Mouse (Mus musculus) layer of hippocampus, postnatal 14 days (tissue): ENCODE measurements around the gene Ier5l. TPM values are rescaled to one million over a fixed set of nuclear protein-coding genes. Genes with fewer than 3 reads are reported as not detected.

Experiments
- DNase-seq, 2 experiments: peaks; one replicate each; pipeline ENCODE4 v3.0.0; 2021 to 2022; ENCODE audit warnings: low spot score in 2 of 2, mixed read lengths in 1 of 2
- total RNA-seq, 2 experiments: library from RNA; stranded (reverse); gene quantifications; 2 replicates each; pipeline ENCODE4 v1.2.3; 2021

Ier5l gene
- total RNA-seq, 2 experiments from 2014 or later: 8.5 to 9.4 TPM

DNA sequence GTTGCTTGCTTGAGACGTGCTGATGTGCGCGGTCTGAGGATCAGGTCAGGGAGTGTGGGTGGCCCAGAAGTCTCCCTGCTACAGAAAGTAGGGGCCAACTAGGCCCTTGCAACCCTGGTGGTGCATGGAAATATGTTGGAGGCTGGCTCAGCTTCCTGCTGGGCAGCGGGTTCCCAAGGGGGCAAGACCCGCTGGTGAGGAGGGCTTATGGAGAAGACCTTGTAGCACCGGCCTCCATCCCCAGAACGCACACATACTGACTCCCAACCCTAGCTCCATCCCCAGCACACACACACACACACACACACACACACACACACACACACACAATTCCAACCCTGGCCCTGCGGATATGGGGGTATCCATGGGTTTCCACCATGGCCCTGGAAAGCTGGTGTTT is 3.0 kb downstream of the Ier5l start:
- DNase-seq: no peak

GRCm38 (mm10) chr2:30470143-30470946 is 3.7 kb downstream of the Ier5l start:
- DNase-seq: peak; percentile 43 to 68

DNA sequence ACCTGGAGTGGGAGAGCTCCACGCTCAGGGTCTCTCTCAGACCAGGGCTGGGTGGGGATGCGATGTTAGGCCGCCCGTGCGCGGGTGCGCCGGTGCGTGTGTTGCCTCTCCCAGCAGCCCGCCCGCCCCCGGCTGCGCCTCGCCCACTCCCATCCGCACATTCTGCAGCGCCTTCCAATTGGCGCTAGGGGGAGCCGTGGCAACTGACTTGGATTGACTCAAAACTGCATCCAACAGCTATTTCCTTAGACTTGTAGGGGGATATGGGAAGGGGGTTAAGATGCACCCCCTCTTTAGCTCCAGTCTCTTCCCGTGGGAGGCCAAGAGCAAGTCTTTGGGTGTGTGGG is 4.2 kb downstream of the Ier5l start:
- DNase-seq: peak; percentile 85 to 90

DNA sequence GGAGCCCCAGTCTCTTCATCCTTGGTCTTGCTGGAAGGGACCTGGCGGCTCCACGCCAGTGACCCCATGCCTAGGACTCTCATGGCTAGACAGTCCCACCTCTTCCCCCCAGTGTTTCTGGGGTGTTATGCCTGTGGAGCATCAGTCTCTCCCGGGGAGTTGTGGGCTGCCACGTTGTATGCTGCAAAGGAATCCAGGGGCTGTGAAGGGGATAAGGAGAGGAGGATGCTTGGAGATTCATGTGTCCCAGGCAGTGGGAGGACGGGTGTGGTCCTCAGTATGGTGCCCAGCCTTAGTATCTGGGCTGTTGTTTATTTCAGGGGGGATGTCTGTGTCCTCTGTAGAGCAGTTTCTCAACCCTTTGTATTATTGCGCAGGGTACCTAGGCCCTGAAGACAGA is 5.0 kb downstream of the Ier5l start:
- no peak for DNase-seq

GRCm38 (mm10) chr2:30466787-30467186 is 7.2 kb downstream of the Ier5l start:
- DNase-seq: no peak

- DNase-seq: no peak
These were observed 9.6 kb downstream of the Ier5l start for GRCm38 (mm10) chr2:30464411-30464810.

GRCm38 (mm10) chr2:30463904-30464330 is 10.1 kb downstream of the Ier5l start:
- peak in 1 of 2 experiments; percentile 37 for DNase-seq

DNA sequence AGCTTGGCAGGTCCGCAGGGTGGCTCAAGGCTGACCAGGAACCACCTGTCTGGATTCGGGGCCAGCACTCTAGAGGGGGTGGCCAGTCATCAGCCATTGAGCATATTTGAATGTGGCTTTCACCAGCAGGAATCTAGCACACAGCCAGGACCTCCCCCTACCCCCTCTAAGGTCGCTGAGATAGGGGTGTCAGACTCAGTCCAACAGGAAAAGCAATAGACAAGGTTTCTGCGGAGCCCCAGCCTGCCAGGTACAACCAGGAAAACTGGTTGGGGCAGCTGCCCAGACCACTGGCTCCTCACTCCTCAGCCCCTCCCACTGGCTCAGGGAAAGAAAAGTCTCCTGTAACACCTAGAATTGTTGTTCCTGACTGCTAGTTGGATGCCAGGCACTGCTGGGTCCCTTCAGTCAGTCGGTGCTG is 10.7 kb downstream of the Ier5l start:
- DNase-seq: no peak

GRCm38 (mm10) chr2:30459241-30459640 is 14.8 kb downstream of the Ier5l start:
- DNase-seq: no peak

DNA sequence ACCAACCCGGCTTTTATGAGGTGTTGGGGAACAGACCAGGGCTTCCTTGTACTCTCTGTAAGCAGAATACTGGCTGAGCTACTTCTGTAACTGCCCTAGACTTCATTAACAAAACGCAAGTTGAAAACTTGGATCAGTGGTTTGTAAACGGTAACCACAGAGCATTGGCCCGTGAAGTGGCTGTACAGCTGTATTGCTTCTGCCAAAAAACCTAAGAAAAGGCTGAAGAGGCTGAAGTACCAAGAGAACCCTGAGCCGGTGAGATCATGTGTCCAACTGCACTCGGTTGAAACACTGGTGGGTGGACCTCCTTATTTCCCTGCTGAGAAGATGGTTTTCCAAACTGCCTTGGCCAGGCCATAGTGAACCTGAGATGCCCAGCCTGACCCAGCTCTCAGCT is 15.7 kb downstream of the Ier5l start:
- DNase-seq: no peak

DNA sequence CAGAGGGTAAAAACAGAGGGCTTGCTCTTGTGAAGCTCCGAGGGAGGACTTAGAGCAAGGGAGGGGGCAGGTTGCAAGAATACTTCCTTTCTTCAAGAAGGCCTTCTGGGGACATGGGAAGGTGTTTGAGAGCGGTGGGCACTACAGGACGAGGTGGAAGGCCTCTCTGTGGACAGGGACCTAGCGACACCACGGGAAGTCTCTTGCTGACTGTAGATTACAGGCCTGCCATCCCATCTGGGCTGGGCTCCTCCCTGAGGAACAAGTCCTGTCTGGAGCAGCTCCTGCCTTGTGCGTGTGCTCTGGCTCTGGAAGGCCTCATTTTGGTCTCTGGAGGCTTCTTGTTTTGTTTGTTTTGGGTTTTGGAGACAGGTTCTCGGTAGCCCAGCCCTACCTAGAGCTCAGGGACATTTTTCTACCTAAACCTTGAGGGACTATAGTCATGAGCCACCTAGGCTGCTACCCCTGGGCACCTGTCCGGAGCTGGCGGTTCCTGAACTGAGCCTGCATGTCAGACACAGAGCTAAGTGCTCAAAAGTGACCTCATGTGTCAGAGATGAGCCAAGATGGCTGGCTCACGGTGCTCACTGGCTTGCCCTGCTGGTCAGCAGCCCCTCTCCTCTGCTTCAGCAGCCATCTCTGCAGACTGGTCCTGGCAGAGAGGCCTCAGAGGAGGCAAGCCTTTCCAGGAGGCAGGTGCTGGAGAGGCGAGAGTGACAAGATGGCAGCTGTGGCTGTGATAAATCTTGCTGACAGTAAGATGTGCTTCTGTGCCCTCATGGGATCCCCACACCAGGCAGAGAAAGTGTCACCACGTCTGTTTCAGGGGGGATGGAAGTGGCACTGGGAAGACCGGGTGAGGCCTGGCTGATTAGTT is 17.7 kb downstream of the Ier5l start:
- no peak for DNase-seq

GRCm38 (mm10) chr2:30454587-30454986 is 19.4 kb downstream of the Ier5l start:
- DNase-seq: no peak

GRCm38 (mm10) chr2:30453570-30453969 is 20.4 kb downstream of the Ier5l start:
- no peak for DNase-seq

DNA sequence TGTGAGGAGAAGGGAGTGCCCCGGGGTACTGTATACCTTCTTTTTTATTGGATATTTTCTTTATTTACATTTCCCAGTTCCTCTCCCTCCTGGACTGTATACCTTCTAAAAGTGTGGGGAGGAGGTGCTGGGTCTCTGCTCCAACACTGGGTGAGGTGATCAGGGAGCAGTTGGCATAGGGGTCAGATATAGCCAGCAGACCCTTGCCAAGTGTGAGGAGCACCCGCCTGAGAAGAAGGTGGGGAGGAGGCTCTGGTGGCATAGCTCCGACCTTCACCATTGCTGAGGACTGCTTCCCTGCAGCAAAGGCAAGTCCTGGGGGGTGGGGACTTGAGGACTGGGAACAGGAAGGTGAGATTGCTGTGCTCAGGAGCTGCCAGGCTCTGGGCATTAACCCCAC is 22.5 kb downstream of the Ier5l start:
- DNase-seq: no peak

GRCm38 (mm10) chr2:30450530-30450929 is 23.5 kb downstream of the Ier5l start:
- DNase-seq: no peak

- DNase-seq: no peak
These were observed 25.6 kb downstream of the Ier5l start for GRCm38 (mm10) chr2:30448371-30448770.

DNA sequence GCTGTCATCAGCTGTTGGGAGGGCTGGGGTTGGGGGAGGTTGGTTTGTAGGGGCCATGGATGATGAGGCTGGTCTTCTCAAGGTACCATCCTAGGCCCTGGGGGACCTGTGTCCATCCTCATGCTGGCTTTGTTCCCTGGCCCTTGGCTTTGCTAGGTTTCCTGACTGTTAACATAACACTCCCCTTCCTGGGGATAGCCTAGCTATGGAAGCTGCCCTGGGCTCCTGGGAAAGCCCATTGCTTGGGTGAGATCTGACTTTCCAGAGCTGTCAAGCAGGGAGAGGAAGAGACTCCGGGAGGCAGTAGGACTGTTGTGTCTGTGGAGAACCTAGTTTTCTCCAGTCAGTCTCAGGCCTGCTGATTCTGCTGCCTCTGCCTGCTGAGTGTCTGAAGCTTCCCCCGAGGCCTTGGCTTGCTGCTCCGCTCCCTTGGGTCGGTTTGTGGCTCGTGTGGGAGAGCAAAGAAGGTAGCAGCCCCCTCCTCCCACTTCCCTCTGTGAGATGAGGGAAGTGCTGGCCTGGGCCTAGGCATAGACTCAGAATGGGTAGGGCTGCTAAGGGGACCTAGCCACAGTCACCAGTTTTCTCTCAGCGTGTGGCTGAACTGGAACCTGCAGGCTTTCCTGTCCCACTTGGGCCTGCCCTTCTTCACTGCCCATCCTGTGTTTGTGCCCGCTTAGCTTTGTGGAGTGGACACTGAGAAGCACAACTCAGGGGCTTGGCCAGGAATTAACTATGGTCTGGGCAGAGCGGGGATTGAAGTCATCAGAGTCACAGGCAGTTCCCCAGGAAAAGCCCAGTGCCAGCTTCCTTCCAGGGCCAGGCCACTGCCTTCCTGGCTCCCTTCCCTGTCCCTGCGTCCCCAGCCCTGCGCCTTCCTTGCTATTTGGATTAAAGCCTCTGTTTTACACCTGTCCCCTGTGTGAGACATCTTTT is 26.9 kb downstream of the Ier5l start:
- no peak for DNase-seq

DNA sequence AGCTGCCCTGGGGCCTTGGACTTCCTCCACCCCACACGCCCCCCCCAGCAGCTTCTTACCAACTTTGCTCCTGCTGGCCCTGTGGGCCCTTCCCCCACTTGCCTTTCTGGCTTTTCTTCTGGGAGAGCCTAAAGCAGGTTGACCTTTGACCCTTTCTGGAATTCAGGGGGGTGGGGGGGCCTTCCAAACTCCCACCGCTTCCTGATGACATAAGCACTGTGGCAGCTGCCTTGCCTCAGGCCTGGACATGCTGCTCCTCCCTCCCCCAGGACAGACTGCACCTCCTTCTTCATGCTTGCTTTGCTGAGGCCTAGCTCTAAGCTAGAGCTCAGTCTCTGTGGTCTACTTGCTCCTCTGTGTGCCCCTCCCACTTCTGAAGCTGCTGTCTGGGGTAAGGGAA is 28.7 kb downstream of the Ier5l start:
- DNase-seq: no peak

DNA sequence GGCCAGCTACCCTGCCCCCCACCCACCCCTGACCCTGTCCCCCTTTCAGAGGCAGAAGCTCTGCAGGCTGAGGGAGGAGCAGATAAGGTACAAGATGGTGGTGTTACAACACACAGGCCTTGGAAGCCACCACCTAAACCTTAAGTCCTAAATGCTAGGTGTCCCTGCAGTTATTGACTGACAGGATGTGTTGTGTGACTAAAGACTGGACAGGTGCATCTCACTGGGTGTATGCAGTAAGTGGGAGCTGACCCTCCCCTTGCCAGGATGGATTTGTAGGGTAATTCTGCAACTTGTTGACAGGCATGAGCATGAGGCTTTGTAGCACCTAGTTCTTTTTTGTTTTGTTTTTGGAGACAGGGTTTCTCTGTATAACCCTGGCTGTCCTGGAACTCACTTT is 29.6 kb downstream of the Ier5l start:
- DNase-seq: no peak

GRCm38 (mm10) chr2:30444006-30444405 is 30.0 kb downstream of the Ier5l start:
- DNase-seq: no peak

- DNase-seq: no peak
These were observed 30.7 kb downstream of the Ier5l start for GRCm38 (mm10) chr2:30443281-30443680.
